Mouse (Mus musculus): ENCODE results near the gene Faap24.

Faap24 gene

DNA sequence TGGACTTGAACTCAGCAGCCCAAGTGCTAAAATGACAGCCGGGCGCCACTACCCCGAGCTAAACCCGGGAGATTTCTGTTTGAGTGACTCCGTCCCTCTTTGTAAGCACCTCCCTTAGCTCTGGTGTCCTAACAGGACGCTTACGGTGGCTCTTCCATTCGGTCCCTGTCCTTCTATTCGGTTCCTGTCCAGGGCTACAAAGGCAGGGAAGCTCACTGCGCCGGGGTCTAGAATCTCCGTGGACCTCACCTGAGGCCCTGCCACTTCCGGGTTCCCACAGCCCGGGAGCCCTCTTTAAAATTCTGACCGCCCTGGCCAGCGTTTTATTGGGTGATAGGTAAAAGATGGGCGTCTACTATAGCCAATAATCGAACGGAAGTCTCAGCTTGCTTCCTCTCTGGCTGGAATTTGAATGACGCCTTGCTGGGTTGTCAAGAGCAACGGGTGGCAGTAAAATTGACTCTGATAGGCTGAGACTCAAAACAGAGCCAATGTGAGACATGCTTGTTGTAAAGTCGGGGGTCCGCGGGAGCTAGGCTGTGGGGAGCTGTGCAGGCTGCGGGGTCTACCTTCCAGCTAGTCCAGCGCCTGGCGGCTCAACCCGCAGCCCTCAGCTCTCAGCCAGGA is at the start of gene Faap24, which contains the start of gene Cep89:
Gene Faap24 (minus strand): TSS at position 295 of the 627 bp plus-strand sequence.
Gene Cep89 (plus strand): TSS at position 494 of the 627 bp plus-strand sequence.
- peak; percentile 100 for DNase-seq

DNA sequence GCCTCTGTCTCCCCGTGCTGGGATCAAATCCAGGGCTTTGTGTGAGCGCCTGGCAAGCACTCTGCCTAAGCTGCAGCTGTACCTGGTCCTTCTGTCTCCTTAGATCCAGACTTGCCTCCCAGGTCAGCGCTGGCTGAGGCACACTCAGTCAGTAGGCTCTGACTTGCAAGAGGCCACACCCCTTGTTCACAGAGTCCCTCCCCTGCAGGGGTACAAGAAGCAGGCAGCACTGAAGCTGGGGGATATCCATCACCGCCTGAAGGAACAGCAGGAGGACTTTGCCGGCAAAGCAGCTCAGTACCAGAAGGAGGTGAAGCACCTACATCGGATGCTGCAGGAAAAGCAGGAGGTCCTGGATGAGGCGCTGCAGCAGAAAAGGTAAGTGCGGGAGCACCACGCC is 38.6 kb upstream of the Faap24 start:
- no peak for DNase-seq

GRCm38 (mm10) chr7:35428146-35428545 is 31.5 kb upstream of the Faap24 start:
- DNase-seq, result no peak

GRCm38 (mm10) chr7:35423071-35423470 is 26.4 kb upstream of the Faap24 start:
- no peak for DNase-seq

- no peak for DNase-seq
These were observed 20.0 kb upstream of the Faap24 start for GRCm38 (mm10) chr7:35416654-35416948.

GRCm38 (mm10) chr7:35415801-35416653 is 19.4 kb upstream of the Faap24 start:
- DNase-seq, result no peak

GRCm38 (mm10) chr7:35415226-35415625 is 18.6 kb upstream of the Faap24 start:
- no peak for DNase-seq

DNA sequence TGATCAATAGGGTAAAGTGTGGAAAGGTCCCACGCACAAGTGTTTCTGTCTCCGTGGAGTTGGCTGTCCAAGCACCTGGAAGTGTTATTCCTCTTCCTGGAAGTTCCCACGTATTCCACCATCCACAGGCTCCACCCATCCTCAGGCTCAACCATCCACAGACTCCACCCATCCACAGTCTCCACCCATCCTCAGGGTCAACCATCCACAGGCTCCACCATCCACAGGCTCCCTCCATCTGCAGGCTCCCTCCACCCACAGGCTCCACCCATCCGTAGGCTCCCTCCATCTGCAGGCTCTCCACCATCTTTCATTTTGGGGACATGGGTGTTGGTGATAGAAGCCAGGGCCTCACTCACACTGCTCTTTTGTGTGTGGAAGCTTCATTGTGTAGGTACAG is 4.5 kb upstream of the Faap24 start:
- DNase-seq, result no peak

DNA sequence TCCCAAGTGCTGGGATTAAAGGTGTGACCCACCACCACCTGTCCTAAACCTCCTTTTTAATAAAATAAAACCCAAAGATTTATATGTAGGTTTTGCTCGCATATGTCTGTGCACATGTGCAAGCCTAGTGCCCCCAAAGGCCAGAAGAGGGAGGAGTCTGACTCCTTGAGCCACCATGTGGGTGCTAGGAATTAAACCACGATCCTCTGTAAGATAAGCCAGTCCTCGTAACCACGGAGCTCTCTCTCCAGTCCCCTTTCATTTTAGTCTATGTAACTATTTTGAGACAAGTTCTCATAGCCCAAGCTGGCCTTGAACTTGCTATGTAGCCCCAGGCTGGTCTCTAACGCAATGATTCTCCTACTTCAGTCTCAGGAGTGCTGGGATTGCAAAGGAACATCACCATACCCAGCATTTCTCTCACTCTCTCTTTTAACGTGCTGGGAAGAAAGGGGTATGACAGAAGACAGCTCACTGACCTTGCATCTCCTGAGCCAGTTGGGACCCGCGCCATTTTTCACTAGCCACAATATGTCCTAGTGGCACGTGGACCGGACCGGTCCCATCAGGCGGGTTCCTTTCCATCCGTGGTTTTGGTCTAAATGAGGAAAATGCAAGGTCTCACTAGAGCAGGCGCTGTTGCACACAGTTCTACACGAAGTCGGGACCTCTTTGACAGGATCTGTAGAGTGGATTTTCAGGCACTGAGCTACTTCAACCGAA is 741 bp downstream of the Faap24 start:
- peak; percentile 93 for DNase-seq

DNA sequence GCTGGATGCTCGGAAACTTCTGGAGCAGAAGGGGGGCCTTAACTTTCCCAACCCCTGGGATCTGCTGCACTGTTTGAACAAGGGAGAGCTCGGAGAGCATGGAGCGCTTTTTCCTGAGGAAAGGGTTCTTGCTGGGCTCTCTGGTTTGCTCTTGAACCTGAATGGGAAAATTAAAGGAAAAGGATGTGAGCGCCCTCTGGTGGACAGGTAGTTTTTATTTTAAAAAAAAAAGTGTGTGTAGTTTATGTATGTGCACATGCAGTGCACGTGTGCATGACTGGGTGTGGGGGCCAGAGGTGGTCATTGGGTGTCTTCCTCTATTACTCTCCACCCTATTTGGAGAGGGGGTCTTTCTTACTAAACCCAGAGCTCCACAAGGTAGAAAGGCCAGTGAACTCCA is 3.7 kb downstream of the Faap24 start:
- DNase-seq, result no peak

- DNase-seq, result no peak
These were observed 7.9 kb downstream of the Faap24 start for GRCm38 (mm10) chr7:35388694-35389093.

DNA sequence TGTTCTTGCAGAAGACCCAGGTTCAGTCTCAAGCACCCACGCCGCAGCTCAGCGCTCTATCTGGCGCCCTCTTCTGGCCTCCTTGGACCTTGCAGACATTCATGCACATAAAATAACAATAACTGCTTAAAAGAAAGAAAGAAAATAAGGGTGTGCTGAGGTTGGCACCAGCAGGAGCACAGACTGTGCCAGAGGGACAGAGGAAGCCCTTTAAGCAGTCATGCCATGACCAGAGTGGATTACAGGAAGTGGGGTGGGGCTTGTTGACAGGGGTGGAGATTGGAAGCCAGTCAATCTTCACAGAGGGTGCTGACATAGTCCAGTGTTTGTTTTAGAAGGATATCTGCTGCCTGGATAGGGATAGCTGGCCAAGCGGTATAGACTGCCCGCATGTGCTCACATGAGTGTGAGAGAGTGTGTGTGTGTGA is 10.1 kb downstream of the Faap24 start:
- DNase-seq, result peak; percentile 94

- no peak for DNase-seq
These were observed 13.8 kb downstream of the Faap24 start for GRCm38 (mm10) chr7:35382706-35383353.

DNA sequence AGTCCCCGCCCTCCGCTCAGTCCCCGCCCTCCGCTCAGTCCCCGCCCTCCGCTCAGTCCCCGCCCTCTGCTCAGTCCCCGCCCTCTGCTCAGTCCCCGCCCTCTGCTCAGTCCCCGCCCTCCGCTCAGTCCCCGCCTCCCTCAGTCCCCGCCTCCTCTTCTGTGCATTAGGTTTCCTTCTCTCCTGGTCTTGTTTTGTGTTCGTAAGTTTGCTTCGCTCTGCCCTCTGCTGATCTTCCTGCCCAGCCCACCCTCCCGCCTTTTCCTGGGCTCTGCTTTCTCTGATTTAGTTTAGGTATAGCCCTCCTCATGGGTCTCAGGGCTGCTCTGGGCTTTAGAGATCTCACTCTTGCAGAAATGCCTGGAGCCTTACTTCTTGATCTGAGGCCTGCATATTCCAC is 14.8 kb downstream of the Faap24 start:
- no peak for DNase-seq

DNA sequence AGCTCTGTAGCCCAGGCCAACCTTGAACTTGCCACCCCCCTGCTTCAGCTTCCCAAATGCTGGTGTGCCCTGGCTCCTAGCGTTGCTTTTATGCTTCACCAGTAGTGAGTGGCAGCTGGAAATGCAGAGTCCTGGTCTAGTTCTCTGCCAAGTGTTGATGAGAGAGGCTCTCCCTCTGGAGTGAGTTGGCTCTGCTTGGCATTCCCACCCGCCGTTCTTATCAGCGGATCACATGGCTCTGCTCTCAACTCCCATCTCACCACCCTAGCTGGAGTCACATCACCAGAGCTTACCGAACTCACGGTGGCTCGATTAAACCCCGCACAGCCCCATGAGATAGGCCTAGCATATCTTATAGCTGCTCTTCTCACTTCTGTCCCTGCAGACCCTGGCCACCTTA is 16.3 kb downstream of the Faap24 start:
- DNase-seq, result peak; percentile 96

DNA sequence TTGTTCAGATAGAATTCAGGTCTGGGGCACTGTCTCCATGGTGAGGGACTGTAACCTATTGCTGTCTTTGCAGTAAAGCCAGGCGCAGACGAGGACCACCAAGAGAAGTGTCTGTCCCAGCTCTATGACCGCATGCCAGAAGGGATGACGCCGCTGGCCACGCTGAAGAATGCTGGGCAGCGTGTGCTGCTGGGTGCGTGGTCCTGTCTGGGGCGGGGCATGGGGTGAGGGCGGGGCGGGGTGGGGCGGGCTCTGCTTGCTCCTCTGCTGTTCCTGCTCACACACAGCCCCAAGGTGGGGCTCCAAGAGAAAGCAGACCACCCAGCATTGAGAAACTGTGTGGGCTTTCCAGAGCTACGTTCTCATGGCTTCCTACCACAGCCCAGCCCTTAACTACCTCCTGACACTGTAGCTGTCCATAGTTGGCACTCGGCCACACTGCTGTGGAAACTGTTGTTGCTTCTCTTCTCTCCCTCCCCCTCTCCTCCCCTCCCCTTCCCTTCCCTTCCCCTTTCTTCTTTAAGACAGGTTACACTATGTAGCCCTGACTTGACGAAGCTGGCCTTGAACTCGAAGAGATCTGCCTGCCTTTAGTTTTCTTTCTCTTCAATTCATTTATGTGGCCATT is 17.0 kb downstream of the Faap24 start:
- DNase-seq, result peak; percentile 85

DNA sequence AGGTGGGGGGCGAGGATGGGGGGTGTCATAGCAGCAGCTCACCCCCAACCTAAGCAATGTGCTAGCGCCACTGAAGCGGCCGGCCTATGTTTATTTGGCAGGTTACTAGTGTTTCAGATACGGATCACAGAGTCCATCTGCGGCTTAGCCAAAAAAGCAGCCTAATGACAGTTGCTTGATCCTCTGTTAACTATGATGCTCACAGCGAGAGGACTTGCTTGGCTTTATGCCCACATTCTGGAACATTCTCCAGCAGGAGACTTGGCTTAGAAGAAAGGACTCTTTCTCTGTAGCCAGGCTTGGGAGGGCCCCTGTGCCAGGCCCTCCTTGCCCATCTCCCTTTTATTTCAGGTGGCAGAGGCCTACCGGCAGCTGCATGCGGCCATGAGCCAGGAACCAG is 20.0 kb downstream of the Faap24 start:
- DNase-seq, result no peak

GRCm38 (mm10) chr7:35374265-35374664 is 22.4 kb downstream of the Faap24 start:
- DNase-seq, result no peak

DNA sequence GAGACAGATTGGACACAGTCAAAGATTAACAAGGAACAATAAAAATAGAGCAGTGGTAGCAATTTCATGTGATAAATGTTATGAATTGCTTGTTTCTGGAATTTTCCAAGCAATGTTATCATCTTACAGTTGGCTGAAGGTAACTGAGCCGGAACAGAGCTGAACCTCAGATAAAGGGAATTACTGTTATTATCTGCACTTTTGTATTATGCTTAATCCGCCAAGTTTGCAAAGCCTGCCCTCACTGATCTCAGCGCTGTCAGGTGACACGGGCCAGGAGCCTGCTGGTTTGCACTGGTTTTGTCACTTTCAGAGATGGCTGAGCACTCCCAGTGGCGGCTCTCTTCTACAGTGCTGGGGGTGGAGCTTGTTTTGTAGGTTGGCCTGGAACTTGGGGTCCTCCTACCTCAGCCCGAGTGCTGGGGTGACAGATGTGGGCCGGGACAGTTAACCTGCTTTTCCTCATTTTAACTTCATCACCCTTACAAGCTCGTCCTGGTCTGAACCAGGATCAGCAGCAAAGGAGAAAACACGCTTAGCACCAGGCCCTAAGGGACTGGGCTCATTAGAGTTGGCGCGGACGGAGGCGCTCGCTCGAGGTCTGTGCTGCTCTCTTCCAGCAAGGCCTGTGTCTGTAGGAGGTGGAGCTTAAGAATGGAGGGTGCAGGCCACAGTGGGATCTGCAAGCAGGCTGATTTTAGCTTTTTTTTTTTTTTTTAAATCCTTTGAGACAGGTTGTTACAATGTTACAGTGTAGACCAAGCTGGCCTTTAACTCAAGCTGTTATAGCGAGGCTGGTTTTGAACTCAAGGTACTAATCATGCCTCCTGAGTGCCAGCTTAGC is 23.3 kb downstream of the Faap24 start:
- peak; percentile 89 for DNase-seq

- DNase-seq, result no peak
These were observed 24.1 kb downstream of the Faap24 start for GRCm38 (mm10) chr7:35372483-35373017.

DNA sequence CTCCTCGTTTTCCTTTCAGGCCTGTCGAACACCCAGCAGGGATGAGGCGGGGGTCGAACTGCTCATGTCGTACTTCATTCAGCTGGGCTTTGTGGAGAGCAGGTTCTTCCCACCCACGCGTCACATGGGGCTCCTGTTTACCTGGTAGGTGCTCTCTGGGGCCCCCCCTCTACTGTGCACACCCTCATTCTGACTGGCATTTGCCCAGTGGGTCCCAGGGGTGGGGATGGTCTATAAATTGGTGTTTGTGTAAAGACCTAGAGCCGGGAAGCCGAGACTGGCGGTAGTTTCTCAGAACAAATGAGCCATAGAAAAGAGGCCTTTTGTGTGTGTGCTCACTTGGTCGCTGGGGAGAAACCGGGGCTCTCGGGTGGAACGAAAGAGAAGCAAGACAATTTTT is 25.5 kb downstream of the Faap24 start:
- DNase-seq, result peak; percentile 85
